Mouse (Mus musculus): ENCODE measurements around the gene Add3. TPM values are rescaled to one million over a fixed set of nuclear protein-coding genes. Genes with fewer than 3 reads are reported as not detected.

Add3 gene
- total and polyA plus RNA-seq, 2 experiments from 2014 or later, result 51.9 to 54.6 TPM

- WGBS, result 92% methylated on average over 17 of the region's 17 CpGs
- Histone ChIP-seq H3K4me3 (ENCODE audit: low read depth, low read length) (no peak overlapping the region), H3K27ac (ENCODE audit: low read depth, low read length) (no peak overlapping the region), H3K27me3 (ENCODE audit: insufficient read depth, low read length) (no peaks in the 10 kb centered on the region), H3K4me1 (ENCODE audit: insufficient read depth, low read length) (no peaks in the 10 kb centered on the region), H3K9me3 (ENCODE audit: low read length) (no peaks in the 10 kb centered on the region), H3K4me2 (ENCODE audit: low read depth, low read length, poor library complexity, severe bottlenecking) (no peak overlapping the region), H3K36me3 (ENCODE audit: insufficient read depth, low read length) (no peaks in the 10 kb centered on the region), H3K9ac (replicated peaks; ENCODE audit: low read length, poor library complexity, severe bottlenecking) (no peak overlapping the region)
- ATAC-seq (ENCODE audit: low FRiP score), result no peak
- DNase-seq (ENCODE audit: low spot score), result no peak
- TF ChIP-seq CTCF (IDR thresholded peaks at IDR 0.05), result no peak
These were observed 132.9 kb downstream of the Add3 start for GRCm38 (mm10) chr19:53273055-53273722.

- H3K4me2 ChIP-seq (ENCODE audit: low read depth, low read length, poor library complexity, severe bottlenecking), result no peak overlapping the region
- no peak for ATAC-seq (ENCODE audit: low FRiP score)
- H3K27me3 ChIP-seq (ENCODE audit: insufficient read depth, low read length), result no peaks in the 10 kb centered on the region
- no peak for TF ChIP-seq CTCF (IDR thresholded peaks at IDR 0.05)
- 92% methylated on average over 23 of the region's 23 CpGs for WGBS
- DNase-seq (ENCODE audit: low spot score), result no peak
- H3K4me3 ChIP-seq (ENCODE audit: low read depth, low read length), result no peak overlapping the region
- no peaks in the 10 kb centered on the region for H3K9me3 ChIP-seq (ENCODE audit: low read length)
- no peaks in the 10 kb centered on the region for H3K4me1 ChIP-seq (ENCODE audit: insufficient read depth, low read length)
- no peak overlapping the region for H3K9ac ChIP-seq (replicated peaks; ENCODE audit: low read length, poor library complexity, severe bottlenecking)
- H3K27ac ChIP-seq (ENCODE audit: low read depth, low read length), result no peak overlapping the region
- no peaks in the 10 kb centered on the region for H3K36me3 ChIP-seq (ENCODE audit: insufficient read depth, low read length)
These were observed 133.7 kb downstream of the Add3 start for GRCm38 (mm10) chr19:53273781-53274428.

GRCm38 (mm10) chr19:53275204-53275603 is 135.0 kb downstream of the Add3 start:
- no peaks in the 10 kb centered on the region for H3K36me3 ChIP-seq (ENCODE audit: insufficient read depth, low read length)
- H3K4me3 ChIP-seq (ENCODE audit: low read depth, low read length), result no peak overlapping the region
- no peak overlapping the region for H3K27ac ChIP-seq (ENCODE audit: low read depth, low read length)
- no peaks in the 10 kb centered on the region for H3K27me3 ChIP-seq (ENCODE audit: insufficient read depth, low read length)
- TF ChIP-seq CTCF (IDR thresholded peaks at IDR 0.05), result no peak
- H3K4me2 ChIP-seq (ENCODE audit: low read depth, low read length, poor library complexity, severe bottlenecking), result no peak overlapping the region
- no peaks in the 10 kb centered on the region for H3K9me3 ChIP-seq (ENCODE audit: low read length)
- no peak overlapping the region for H3K9ac ChIP-seq (replicated peaks; ENCODE audit: low read length, poor library complexity, severe bottlenecking)
- no peak for DNase-seq (ENCODE audit: low spot score)
- no peak for ATAC-seq (ENCODE audit: low FRiP score)
- WGBS, result 31% methylated on average over 3 of the region's 3 CpGs
- no peaks in the 10 kb centered on the region for H3K4me1 ChIP-seq (ENCODE audit: insufficient read depth, low read length)

- ATAC-seq (ENCODE audit: low FRiP score), result no peak
- Histone ChIP-seq H3K9ac (replicated peaks; ENCODE audit: low read length, poor library complexity, severe bottlenecking) (no peak overlapping the region), H3K36me3 (ENCODE audit: insufficient read depth, low read length) (no peaks in the 10 kb centered on the region), H3K4me1 (ENCODE audit: insufficient read depth, low read length) (no peaks in the 10 kb centered on the region), H3K9me3 (ENCODE audit: low read length) (no peaks in the 10 kb centered on the region), H3K4me3 (ENCODE audit: low read depth, low read length) (no peak overlapping the region), H3K27me3 (ENCODE audit: insufficient read depth, low read length) (no peaks in the 10 kb centered on the region), H3K4me2 (ENCODE audit: low read depth, low read length, poor library complexity, severe bottlenecking) (no peak overlapping the region), H3K27ac (ENCODE audit: low read depth, low read length) (no peak overlapping the region)
- no peak for DNase-seq (ENCODE audit: low spot score)
- TF ChIP-seq CTCF (IDR thresholded peaks at IDR 0.05), result no peak
- WGBS, result 78% methylated on average over 19 of the region's 19 CpGs
These were observed 136.9 kb downstream of the Add3 start for GRCm38 (mm10) chr19:53276902-53277707.

GRCm38 (mm10) chr19:53278491-53279415 is 138.5 kb downstream of the Add3 start:
- WGBS, result 75% methylated on average over 18 of the region's 19 CpGs
- DNase-seq (ENCODE audit: low spot score), result no peak

More at GRCm38 (mm10) chr19:53278491-53279415, 138.5 kb downstream of the Add3 start:
- ATAC-seq (ENCODE audit: low FRiP score), result no peak
- H3K36me3 ChIP-seq (ENCODE audit: insufficient read depth, low read length), result no peaks in the 10 kb centered on the region
- no peaks in the 10 kb centered on the region for H3K4me1 ChIP-seq (ENCODE audit: insufficient read depth, low read length)
- H3K4me3 ChIP-seq (ENCODE audit: low read depth, low read length), result no peak overlapping the region
- H3K27ac ChIP-seq (ENCODE audit: low read depth, low read length), result no peak overlapping the region
- H3K9ac ChIP-seq (replicated peaks; ENCODE audit: low read length, poor library complexity, severe bottlenecking), result no peak overlapping the region
- no peaks in the 10 kb centered on the region for H3K27me3 ChIP-seq (ENCODE audit: insufficient read depth, low read length)
- no peak for TF ChIP-seq CTCF (IDR thresholded peaks at IDR 0.05)
- no peak overlapping the region for H3K4me2 ChIP-seq (ENCODE audit: low read depth, low read length, poor library complexity, severe bottlenecking)
- no peaks in the 10 kb centered on the region for H3K9me3 ChIP-seq (ENCODE audit: low read length)

All from midbrain, postnatal 0 days (tissue).